Comparison of ENCODE assay signal across 9 mouse cellular contexts in genomic region chr15:78204053-78204847, GRCm38 (mm10). TPM values are rescaled to one million over a fixed set of nuclear protein-coding genes. Genes with fewer than 3 reads are reported as not detected.
DNase-seq lines count a peak whose midpoint lies in the region; ATAC-seq and TF ChIP-seq lines count a peak whose summit lies in the region.
"Had no signal": no experiment of that assay in that cellular context is flagged by ENCODE, and none has a peak within 500 bp of the region (broad histone marks: within the 10 kb centered on the region; RNA-seq: fewer than 3 reads in every experiment).

No protein-coding gene starts in this region.

- no peak; the same call in none of the 2 replicates for TF ChIP-seq RAD21 in CH12.LX (IDR thresholded peaks at IDR 0.05; ENCODE audit: low read depth, low read length)

- WGBS in kidney, postnatal 0 days, result 1% methylated on average over 41 of the region's 41 CpGs

- peak overlapping the region; percentile 80 for H3K4me2 ChIP-seq in CH12.LX (ENCODE audit: insufficient read depth, low read depth, poor library complexity, severe bottlenecking)
- peak overlapping the region; percentile 47 for H3K4me2 ChIP-seq in kidney, postnatal 0 days (ENCODE audit: low read length)

- H3K4me3 ChIP-seq in CH12.LX (replicated peaks in 1 of 3; ENCODE audit: low read depth in 2 of 3, low read length in 2 of 3, poor library complexity in 1 of 3), result peak overlapping the region; percentile 32 to 55 (median 55)
- peak overlapping the region; percentile 18; the same call in 1 of the 2 replicates for H3K4me3 ChIP-seq in kidney, postnatal 0 days (replicated peaks; ENCODE audit: low read depth, low read length)

- peaks cover 5 to 21% of the 10 kb centered on the region in 2 experiments for H3K36me3 ChIP-seq in CH12.LX (replicated peaks in 1 of 2; ENCODE audit: control insufficient read depth in 1 of 2, insufficient read depth in 1 of 2, low read length in 1 of 2)
- H3K36me3 ChIP-seq in kidney, postnatal 0 days (ENCODE audit: insufficient read depth, low read length), result no peaks in the 10 kb centered on the region

- H3K4me1 ChIP-seq in CH12.LX (ENCODE audit: control insufficient read depth in 1 of 2, insufficient read depth in 2 of 2), result peaks cover 12 to 54% of the 10 kb centered on the region in 2 experiments
- no peaks in the 10 kb centered on the region for H3K4me1 ChIP-seq in kidney, postnatal 0 days (replicated peaks; ENCODE audit: insufficient read depth, low read length)

- no peaks in the 10 kb centered on the region; the same call in 1 of the 2 replicates for H3K79me2 ChIP-seq in CH12.LX (replicated peaks; ENCODE audit: control insufficient read depth, extremely low read depth, insufficient read depth, poor library complexity, severe bottlenecking)

- no peaks in the 10 kb centered on the region for H3K27me3 ChIP-seq in CH12.LX (replicated peaks)
- H3K27me3 ChIP-seq in kidney, postnatal 0 days (ENCODE audit: insufficient read depth, low read length), result peaks cover 24% of the 10 kb centered on the region

- dilution Hi-C loops in CH12.LX (cut with MboI; ENCODE audit: extremely low pct_ligation_motif_present, extremely low pct_unique_long_range_greater_than_20kb, low sequenced_read_pairs), result no loop called here

- peak; percentile 80 for TF ChIP-seq POLR2A in CH12.LX (IDR thresholded peaks at IDR 0.05; ENCODE audit: low read depth, low read length)

- H3K27ac ChIP-seq in CH12.LX (ENCODE audit: insufficient read depth, low read depth), result peak overlapping the region; percentile 36; the same call in 1 of the 2 replicates
- H3K27ac ChIP-seq in kidney, postnatal 0 days, result no peak overlapping the region

- no peak for DNase-seq in frontal cortex, postnatal 25 days (ENCODE audit: low spot score in 2 of 2)
- peak; percentile 62 for DNase-seq in CH12.LX (ENCODE audit: extremely low read depth)
- DNase-seq in cerebellum, adult 9-11 months, result peak; percentile 46
- DNase-seq in frontal cortex, postnatal 36 days (ENCODE audit: low spot score in 2 of 2), result peak; percentile 33 to 45
- peak; percentile 36 for DNase-seq in kidney, postnatal 0 days (ENCODE audit: low spot score)
- peak; percentile 37 for DNase-seq in lung, postnatal 14 days
- peak; percentile 68 for DNase-seq in skeletal muscle tissue, adult 2 months (ENCODE audit: low read depth, low spot score)

- 0 out of 2 replicates have a peak, but pooled peaks have one; percentile 18 for ATAC-seq in frontal cortex, adult (ENCODE audit: low TSS enrichment)
- no peak; the same call in 1 of the 2 replicates for ATAC-seq in kidney, postnatal 0 days (replicated peaks; ENCODE audit: low FRiP score, low read depth)

- peak overlapping the region; percentile 45; the same call in 1 of the 2 replicates for H3K9ac ChIP-seq in CH12.LX (ENCODE audit: insufficient read depth, low read depth)
- no peak overlapping the region for H3K9ac ChIP-seq in kidney, postnatal 0 days (ENCODE audit: low read depth, low read length)

- peak in 1 of 2 experiments; percentile 70; a peak in 2 of 4 replicates for TF ChIP-seq CTCF in CH12.LX (conservative IDR thresholded peaks at IDR 0.05 in 1 of 2, IDR thresholded peaks at IDR 0.05 in 1 of 2; ENCODE audit: low read depth in 2 of 2, low read length in 2 of 2)
- TF ChIP-seq CTCF in kidney, postnatal 0 days (IDR thresholded peaks at IDR 0.05; ENCODE audit: low read depth), result no peak

- in situ Hi-C loops in CH12.LX (cut with MboI; ENCODE audit: low pct_ligation_motif_present, low pct_unique_long_range_greater_than_20kb, low sequenced_read_pairs), result no loop called here

- peaks cover 8% of the 10 kb centered on the region for H3K9me3 ChIP-seq in CH12.LX (replicated peaks; ENCODE audit: low read length)
- H3K9me3 ChIP-seq in kidney, postnatal 0 days (replicated peaks; ENCODE audit: low read length), result no peaks in the 10 kb centered on the region; the same call in 1 of the 2 replicates

- TF ChIP-seq EP300 in CH12.LX (IDR thresholded peaks at IDR 0.05; ENCODE audit: low read length), result no peak

TF ChIP-seq in CH12.LX, 34 proteins besides CTCF, POLR2A, EP300 and RAD21:
- TF ChIP-seq CHD1 (IDR thresholded peaks at IDR 0.05; ENCODE audit: low read depth, low read length) (no peak), NELFE (IDR thresholded peaks at IDR 0.05; ENCODE audit: low read depth, low read length) (no peak; the same call in 1 of the 2 replicates), E2F4 (IDR thresholded peaks at IDR 0.05; ENCODE audit: insufficient replicate concordance, low read depth, low read length) (no peak), ZMIZ1 (IDR thresholded peaks at IDR 0.05; ENCODE audit: low read depth, low read length) (no peak; the same call in 1 of the 2 replicates), USF1 (IDR thresholded peaks at IDR 0.05; ENCODE audit: low read depth, low read length) (no peak), BHLHE40 (IDR thresholded peaks at IDR 0.05; ENCODE audit: low read depth, low read length) (peak; percentile 66), TCF12 (IDR thresholded peaks at IDR 0.05; ENCODE audit: low read depth, low read length) (peak; percentile 39; the same call in 1 of the 2 replicates), MXI1 (IDR thresholded peaks at IDR 0.05; ENCODE audit: low read depth, low read length) (no peak; the same call in 1 of the 2 replicates), POLR2AphosphoS2 (IDR thresholded peaks at IDR 0.05; ENCODE audit: low read depth, low read length) (no peak), RCOR1 (conservative IDR thresholded peaks at IDR 0.05; ENCODE audit: low read depth, low read length) (no peak), ZC3H11A (IDR thresholded peaks at IDR 0.05; ENCODE audit: low read depth, low read length) (no peak), IRF4 (IDR thresholded peaks at IDR 0.05; ENCODE audit: low read depth, low read length) (peak; percentile 15; the same call in 1 of the 2 replicates), JUN (IDR thresholded peaks at IDR 0.05; ENCODE audit: insufficient read depth, low read depth, low read length) (no peak), MYC (IDR thresholded peaks at IDR 0.05; ENCODE audit: low read depth, low read length) (no peak), MAX (IDR thresholded peaks at IDR 0.05; ENCODE audit: low read length) (peak; percentile 32; the same call in 1 of the 2 replicates), ZKSCAN1 (IDR thresholded peaks at IDR 0.05; ENCODE audit: borderline replicate concordance, low read depth, low read length) (no peak), JUND (conservative IDR thresholded peaks at IDR 0.05; ENCODE audit: low read depth, low read length) (no peak), PAX5 (IDR thresholded peaks at IDR 0.05; ENCODE audit: low read length) (no peak), UBTF (IDR thresholded peaks at IDR 0.05; ENCODE audit: low read depth, low read length) (peak; percentile 62; the same call in 1 of the 2 replicates), HCFC1 (IDR thresholded peaks at IDR 0.05; ENCODE audit: low read depth, low read length) (no peak), TBP (conservative IDR thresholded peaks at IDR 0.05; ENCODE audit: low read depth, low read length) (peak; percentile 86), SMC3 (IDR thresholded peaks at IDR 0.05; ENCODE audit: low read depth, low read length) (peak; percentile 54), ETS1 (conservative IDR thresholded peaks at IDR 0.05; ENCODE audit: low read depth, low read length) (no peak), ELF1 (IDR thresholded peaks at IDR 0.05; ENCODE audit: low read depth, low read length) (no peak), USF2 (conservative IDR thresholded peaks at IDR 0.05; ENCODE audit: low read depth, low read length) (no peak)
TF ChIP-seq in CH12.LX: peak in this region for 7.

RNA-seq across cellular contexts. Expression of gene Pvalb, which starts 1.9 kb away (rescaled TPM):
- total RNA-seq in CH12.LX (2012; rRNA removed) (11.8 and 12.8 TPM in 2 replicates), CH12.LX (2014; rRNA removed) (10.0 and 11.4 TPM in 2 replicates)
- polyA plus RNA-seq in CH12.LX (2012; ENCODE audit: insufficient read length, low read depth), result 16.4 and 21.0 TPM in 2 replicates
- 0.24 and 0.43 TPM in 2 replicates for polyA plus RNA-seq in kidney, postnatal 0 days (2015; fragmentation: Nextera tagmentation; extraction: Ambion mirVana)
- total RNA-seq: neutrophil, adult 5-6 weeks had no signal

RNA-seq across cellular contexts. Expression of gene Ift27, which starts 30.3 kb away (rescaled TPM):
- total RNA-seq in CH12.LX (2012; rRNA removed) (72.1 and 84.9 TPM in 2 replicates), CH12.LX (2014; rRNA removed) (67.1 and 84.1 TPM in 2 replicates)
- 82.1 and 87.2 TPM in 2 replicates for polyA plus RNA-seq in CH12.LX (2012; ENCODE audit: insufficient read length, low read depth)
- 74.7 and 82.9 TPM in 2 replicates for polyA plus RNA-seq in kidney, postnatal 0 days (2015; fragmentation: Nextera tagmentation; extraction: Ambion mirVana)

RNA-seq across cellular contexts. Expression of gene Ncf4, which starts 40.4 kb away (rescaled TPM):
- 213 and 339 TPM in 2 replicates for total RNA-seq in CH12.LX (2012; rRNA removed)
- total RNA-seq in CH12.LX (2014; rRNA removed), result 177 and 188 TPM in 2 replicates
- polyA plus RNA-seq in CH12.LX (2012; ENCODE audit: insufficient read length, low read depth), result 118 and 145 TPM in 2 replicates
- polyA plus RNA-seq in kidney, postnatal 0 days (2015; fragmentation: Nextera tagmentation; extraction: Ambion mirVana), result 2.3 and 3.9 TPM in 2 replicates

Comparison
In these comparisons a context has a peak if more than half of its experiments do, and no peak if none do; other contexts are left out.
1. DNase-seq: peak in CH12.LX (single experiment), cerebellum, adult 9-11 months (single experiment), frontal cortex, postnatal 36 days (2 of 2), kidney, postnatal 0 days (single experiment), lung, postnatal 14 days (single experiment) and skeletal muscle tissue, adult 2 months (single experiment); none in frontal cortex, postnatal 25 days (0 of 2).
2. RNA of gene Pvalb, which starts 1.9 kb away (polyA plus RNA-seq): 16.4 to 21.0 TPM in CH12.LX; 0.24 to 0.43 TPM in kidney, postnatal 0 days; every median in the first group is over 10 times any median in the second.
3. RNA of gene Ncf4, which starts 40.4 kb away (polyA plus RNA-seq): 118 to 145 TPM in CH12.LX; 2.3 to 3.9 TPM in kidney, postnatal 0 days; every median in the first group is over 10 times any median in the second.